Mouse (Mus musculus) lung, postnatal 0 days (tissue): Measurements from ENCODE around the gene Plxnc1.

Experiments used
- CTCF ChIP-seq: IDR thresholded peaks from 2 replicates; pipeline ENCODE4 v1.5.1; 2016; ENCODE audit warnings: antibody characterized with exemption, mild to moderate bottlenecking
- EP300 ChIP-seq: IDR thresholded peaks from 2 replicates; pipeline ENCODE4 v1.6.1; 2016; ENCODE audit warnings: antibody characterized with exemption, mild to moderate bottlenecking, control low read depth

DNA sequence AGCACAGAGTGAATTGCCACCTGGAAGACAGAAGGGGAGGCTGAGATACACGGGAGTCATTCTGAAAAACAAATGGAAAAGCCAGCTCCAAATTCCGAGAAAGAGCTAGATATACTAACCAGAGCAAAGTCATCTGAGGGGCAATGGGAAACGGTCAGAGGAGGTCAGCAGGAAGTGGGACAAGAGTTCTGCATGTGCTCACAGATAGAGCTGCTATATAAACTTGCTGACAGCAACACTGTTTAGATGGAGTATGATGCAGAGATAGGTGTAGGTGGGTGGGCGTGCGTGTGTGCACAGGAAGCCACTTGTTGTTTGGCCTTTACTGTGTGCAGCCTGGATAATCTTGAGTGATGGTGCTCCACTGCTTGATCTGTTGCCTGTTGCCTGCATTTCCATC lies 146.5 kb downstream of the Plxnc1 start:
- TF ChIP-seq EP300 (no peak), CTCF (no peak)
